Mouse (Mus musculus) cerebellum, adult 11 months (tissue): ENCODE data around the gene Endog.

Source experiments
- DNase-seq: peaks from one replicate; pipeline ENCODE4 v3.0.0; 2022

The Endog gene

DNA sequence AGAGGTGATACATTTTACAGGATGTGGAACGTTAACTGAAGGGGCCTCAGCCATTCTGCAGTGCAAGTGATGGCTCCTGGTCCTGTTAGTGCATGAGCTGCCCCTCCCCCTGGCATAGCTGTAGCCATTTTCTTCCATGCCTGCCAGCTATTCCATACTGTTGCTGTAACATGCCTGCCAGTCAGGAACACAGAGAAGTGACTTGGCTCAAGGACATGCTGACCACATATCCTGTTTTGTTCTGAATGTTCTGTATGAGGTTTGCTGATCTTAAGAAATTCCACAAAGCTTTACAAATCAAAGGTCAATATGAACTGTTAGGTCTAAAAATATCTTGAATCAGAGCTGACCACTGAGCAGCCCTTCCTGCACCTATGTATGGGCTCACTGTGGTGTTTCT lies 41.7 kb downstream of the Endog start:
- DNase-seq: no peak

DNA sequence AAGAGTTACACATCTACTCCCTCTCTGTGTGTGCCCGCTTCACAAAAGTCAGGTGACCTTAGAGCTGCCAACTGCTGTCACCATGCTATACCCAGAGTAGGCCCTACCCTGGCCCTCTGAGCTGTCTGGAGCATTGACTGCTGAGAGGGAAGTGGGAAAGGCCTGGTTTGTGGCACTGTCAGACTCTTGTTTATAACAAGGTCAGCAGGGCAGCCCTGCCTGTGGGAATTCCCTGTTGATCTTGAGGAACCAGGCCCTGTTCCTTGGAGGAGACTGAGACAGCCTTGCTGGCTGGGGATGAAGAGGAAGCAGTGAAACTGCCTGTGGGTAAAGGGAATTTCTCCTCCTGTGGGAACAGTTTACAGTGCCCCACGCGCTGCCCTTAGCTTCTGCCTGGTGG lies 43.5 kb downstream of the Endog start:
- DNase-seq: no peak

DNA sequence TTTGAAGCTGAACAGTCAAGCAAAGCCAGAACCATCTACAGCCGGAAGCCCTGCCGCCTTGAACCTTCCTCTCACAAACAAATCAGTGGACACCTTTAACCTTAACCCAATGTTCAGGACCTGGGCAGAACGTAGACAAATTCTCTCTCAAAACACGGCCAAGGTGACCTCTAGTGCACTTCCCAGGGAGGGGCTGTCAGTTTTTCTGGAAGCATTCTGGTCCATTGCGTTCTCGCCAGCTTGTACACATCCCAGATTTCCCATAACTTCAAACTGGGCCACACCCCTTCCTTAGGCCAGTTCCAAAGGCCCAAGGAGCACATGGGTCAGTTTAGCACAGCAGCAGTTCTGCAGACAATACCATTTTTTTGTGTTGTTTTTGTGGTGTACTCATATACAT lies 44.2 kb downstream of the Endog start:
- no peak for DNase-seq

DNA sequence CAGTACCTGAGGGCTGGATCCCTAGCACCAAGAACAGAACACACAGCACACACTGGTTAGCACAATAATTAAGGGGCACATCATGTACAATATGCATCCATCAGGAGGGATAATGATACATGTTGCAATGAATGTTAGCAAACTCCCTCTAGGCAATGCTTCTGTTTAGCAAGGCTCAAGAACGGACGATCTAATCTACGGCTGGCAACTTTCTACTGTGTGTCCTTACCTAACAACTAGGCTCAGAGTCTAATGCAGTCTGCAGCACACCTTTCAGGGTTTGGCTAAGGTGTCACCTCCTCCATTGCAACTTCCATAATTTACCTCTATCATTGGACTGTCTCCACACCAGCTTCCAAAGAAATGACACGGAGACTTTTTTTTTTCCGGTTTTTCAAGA lies 45.0 kb downstream of the Endog start:
- no peak for DNase-seq
